Mouse (Mus musculus): ENCODE data around the gene Shroom3.

- TF ChIP-seq JUN (IDR thresholded peaks at IDR 0.05; ENCODE audit: insufficient read depth, low read depth, low read length) (no peak), CTCF (conservative IDR thresholded peaks at IDR 0.05 in 1 of 2, IDR thresholded peaks at IDR 0.05 in 1 of 2; ENCODE audit: low read depth in 2 of 2, low read length in 2 of 2) (no peak), ZNF384 (IDR thresholded peaks at IDR 0.05; ENCODE audit: low read depth, low read length) (no peak)
Measured at GRCm38 (mm10) chr5:92698837-92699529, 15.7 kb downstream of the Shroom3 start.
